Mouse (Mus musculus): ENCODE results near the gene Fpgs. TPM values are rescaled to one million over a fixed set of nuclear protein-coding genes. Genes with fewer than 3 reads are reported as not detected.

Gene Fpgs
- total RNA-seq (2012; rRNA removed) = 32.5 and 40.0 TPM in 2 replicates
- 10 to 100 TPM in 1 of 2 experiments, not detected in 1; 73.9 TPM for polyA plus RNA-seq (2012; ENCODE audit: insufficient read depth in 1 of 2, insufficient read length in 2 of 2, low read depth in 1 of 2, low replicate concordance in 2 of 2, missing spikeins in 1 of 2)

GRCm38 (mm10) chr2:32704021-32704421 is at the start of gene Fpgs:
TSS of gene Fpgs (minus strand) at chr2:32704145.
- peaks cover 2 to 9% of the 10 kb centered on the region in 2 experiments; a peak in 3 of 4 replicates for H3K36me3 ChIP-seq (ENCODE audit: control insufficient read depth in 1 of 2, insufficient read depth in 2 of 2, low read length in 2 of 2)
- H3K27me3 ChIP-seq (ENCODE audit: control insufficient read depth in 1 of 2, insufficient read depth in 2 of 2, low read length in 2 of 2) = no peaks in the 10 kb centered on the region
- DNase-seq (ENCODE audit: low read depth, low spot score) = no peak
- H3K4me1 ChIP-seq (ENCODE audit: control insufficient read depth in 1 of 2, insufficient read depth in 2 of 2, low read length in 2 of 2) = no peaks in the 10 kb centered on the region
- H3K79me2 ChIP-seq (ENCODE audit: control insufficient read depth, insufficient read depth, low read length, poor library complexity) = peaks cover 6% of the 10 kb centered on the region
- no peak within 1 kb of the TSS for H3K27ac ChIP-seq (ENCODE audit: control insufficient read depth, low read depth, low read length)
- H3K9me3 ChIP-seq (replicated peaks; ENCODE audit: insufficient read depth, low read length) = no peaks in the 10 kb centered on the region
- TF ChIP-seq CHD1 (IDR thresholded peaks at IDR 0.05; ENCODE audit: low read depth, low read length) (no peak), POLR2AphosphoS5 (IDR thresholded peaks at IDR 0.05; ENCODE audit: borderline replicate concordance, low read depth, low read length) (no peak), MEF2A (IDR thresholded peaks at IDR 0.05; ENCODE audit: extremely low read depth, insufficient replicate concordance, low read depth, low read length, poor library complexity, severe bottlenecking) (no peak), NELFE (IDR thresholded peaks at IDR 0.05; ENCODE audit: low read depth, low read length) (no peak), MAX (IDR thresholded peaks at IDR 0.05; ENCODE audit: low read length) (no peak), MAZ (IDR thresholded peaks at IDR 0.05; ENCODE audit: low read depth, low read length) (no peak), USF2 (IDR thresholded peaks at IDR 0.05; ENCODE audit: borderline replicate concordance in 1 of 2, insufficient read depth in 1 of 2, low read depth in 1 of 2, low read length in 2 of 2) (no peak), TBP (IDR thresholded peaks at IDR 0.05; ENCODE audit: low read depth, low read length) (no peak), ZKSCAN1 (IDR thresholded peaks at IDR 0.05; ENCODE audit: low read depth, low read length) (no peak), BHLHE40 (IDR thresholded peaks at IDR 0.05; ENCODE audit: borderline replicate concordance, low read depth, low read length) (no peak), MYB (IDR thresholded peaks at IDR 0.05; ENCODE audit: low read depth, low read length) (no peak)
- no peak within 1 kb of the TSS for H3K9ac ChIP-seq (ENCODE audit: control insufficient read depth, low read depth, low read length, poor library complexity, severe bottlenecking)
- no peak within 1 kb of the TSS for H3K4me3 ChIP-seq (ENCODE audit: control insufficient read depth in 1 of 2, insufficient read depth in 1 of 2, low read depth in 2 of 2, low read length in 2 of 2)

GRCm38 (mm10) chr2:32752181-32752580 is 48.2 kb upstream of the Fpgs start:
- H3K27ac ChIP-seq (ENCODE audit: control insufficient read depth, low read depth, low read length) = no peak overlapping the region
- no peaks in the 10 kb centered on the region; the same call in 1 of the 2 replicates for H3K79me2 ChIP-seq (ENCODE audit: control insufficient read depth, insufficient read depth, low read length, poor library complexity)
- no peaks in the 10 kb centered on the region for H3K27me3 ChIP-seq (ENCODE audit: control insufficient read depth in 1 of 2, insufficient read depth in 2 of 2, low read length in 2 of 2)
- H3K9ac ChIP-seq (ENCODE audit: control insufficient read depth, low read depth, low read length, poor library complexity, severe bottlenecking) = no peak overlapping the region
- no peaks in the 10 kb centered on the region for H3K9me3 ChIP-seq (replicated peaks; ENCODE audit: insufficient read depth, low read length)
- no peaks in the 10 kb centered on the region for H3K4me1 ChIP-seq (ENCODE audit: control insufficient read depth in 1 of 2, insufficient read depth in 2 of 2, low read length in 2 of 2)
- TF ChIP-seq MAZ (IDR thresholded peaks at IDR 0.05; ENCODE audit: low read depth, low read length) = no peak
- TF ChIP-seq POLR2A (IDR thresholded peaks at IDR 0.05; ENCODE audit: control insufficient read depth in 1 of 2, insufficient read depth in 1 of 2, low read depth in 1 of 2, low read length in 2 of 2, poor library complexity in 1 of 2) = no peak
- TF ChIP-seq MAFK (IDR thresholded peaks at IDR 0.05; ENCODE audit: borderline replicate concordance, low read depth, low read length) = no peak
- TF ChIP-seq RCOR1 (IDR thresholded peaks at IDR 0.05; ENCODE audit: low read depth, low read length) = no peak
- no peak for TF ChIP-seq MEF2A (IDR thresholded peaks at IDR 0.05; ENCODE audit: extremely low read depth, insufficient replicate concordance, low read depth, low read length, poor library complexity, severe bottlenecking)
- TF ChIP-seq NELFE (IDR thresholded peaks at IDR 0.05; ENCODE audit: low read depth, low read length) = no peak
- no peak for TF ChIP-seq E2F4 (IDR thresholded peaks at IDR 0.05; ENCODE audit: borderline replicate concordance, low read depth, low read length)
- peaks cover 0 to 2% of the 10 kb centered on the region in 2 experiments; a peak in 1 of 4 replicates for H3K36me3 ChIP-seq (ENCODE audit: control insufficient read depth in 1 of 2, insufficient read depth in 2 of 2, low read length in 2 of 2)
- DNase-seq (ENCODE audit: low read depth, low spot score) = no peak
- H3K4me3 ChIP-seq (ENCODE audit: control insufficient read depth in 1 of 2, insufficient read depth in 1 of 2, low read depth in 2 of 2, low read length in 2 of 2) = no peak overlapping the region

All from MEL (cell line).